Mouse (Mus musculus) T-helper 1 cell (primary cell): ENCODE results near the gene Spata33.

Source experiments
- in situ Hi-C: fragments of 300-600 bp; cut with MboI, MseI; formaldehyde crosslinking; loops from one replicate; pipeline ENCODE4 v1.15.1; 2025; ENCODE audit warnings: high pct_unique_total_duplicates

Gene Spata33

DNA sequence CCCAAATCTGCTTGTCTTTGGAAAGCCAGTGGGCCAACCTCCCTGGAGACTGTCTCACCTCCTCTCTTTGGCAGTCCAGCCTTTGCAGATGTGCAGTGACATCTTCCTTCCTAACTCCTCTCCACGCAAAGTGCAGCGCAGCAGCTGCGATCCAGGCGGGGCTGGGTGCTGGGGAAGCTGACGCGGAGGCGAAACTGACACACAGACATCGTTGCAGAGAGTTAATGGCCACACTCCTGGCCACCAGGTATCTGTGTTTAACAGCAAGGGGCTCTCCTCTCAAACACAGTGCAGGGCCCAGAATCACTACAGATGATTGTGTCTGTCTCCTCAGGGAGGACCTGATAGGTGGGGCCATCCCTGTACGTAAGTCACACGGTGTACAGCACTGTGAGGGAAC, 58.5 kb downstream of the Spata33 start:
- in situ Hi-C loops, result no loop called here
